Mouse (Mus musculus) kidney, postnatal 14 days (tissue): ENCODE measurements around the gene Colgalt2.
A peak's percentile ranks its signal among the peaks of the same experiment; 100 is the strongest.

Experiments
- DNase-seq: peaks from one replicate; pipeline ENCODE4 v3.0.0; 2022; ENCODE audit warnings: mixed read lengths

Colgalt2 gene

GRCm38 (mm10) chr1:152496831-152497230 is 97.2 kb downstream of the Colgalt2 start:
- peak; percentile 50 for DNase-seq

- DNase-seq, result peak; percentile 72
Observed at GRCm38 (mm10) chr1:152497581-152497980, 98.0 kb downstream of the Colgalt2 start.

- peak; percentile 59 for DNase-seq
Observed at GRCm38 (mm10) chr1:152499802-152500201, 100.2 kb downstream of the Colgalt2 start.

GRCm38 (mm10) chr1:152506175-152506574 is 106.5 kb downstream of the Colgalt2 start:
- DNase-seq, result no peak

GRCm38 (mm10) chr1:152506726-152507125 is 107.1 kb downstream of the Colgalt2 start:
- no peak for DNase-seq

GRCm38 (mm10) chr1:152508481-152509220 is 109.0 kb downstream of the Colgalt2 start:
- DNase-seq, result no peak

- DNase-seq, result peak; percentile 56
Observed at GRCm38 (mm10) chr1:152511237-152511636, 111.6 kb downstream of the Colgalt2 start.

GRCm38 (mm10) chr1:152514256-152514655 is 114.6 kb downstream of the Colgalt2 start:
- no peak for DNase-seq

GRCm38 (mm10) chr1:152517057-152517570 is 117.5 kb downstream of the Colgalt2 start:
- DNase-seq, result no peak

- no peak for DNase-seq
Observed at GRCm38 (mm10) chr1:152518971-152519370, 119.3 kb downstream of the Colgalt2 start.

GRCm38 (mm10) chr1:152520798-152521575 is 121.4 kb downstream of the Colgalt2 start:
- DNase-seq, result peak; percentile 72

- no peak for DNase-seq
Observed at GRCm38 (mm10) chr1:152522226-152522625, 122.6 kb downstream of the Colgalt2 start.

- no peak for DNase-seq
Observed at GRCm38 (mm10) chr1:152523292-152523691, 123.7 kb downstream of the Colgalt2 start.

GRCm38 (mm10) chr1:152524098-152524892 is 124.7 kb downstream of the Colgalt2 start:
- no peak for DNase-seq

- DNase-seq, result peak; percentile 79
Observed at GRCm38 (mm10) chr1:152524987-152525648, 125.5 kb downstream of the Colgalt2 start.

GRCm38 (mm10) chr1:152526154-152526553 is 126.5 kb downstream of the Colgalt2 start:
- DNase-seq, result no peak

- DNase-seq, result no peak
Observed at GRCm38 (mm10) chr1:152528214-152528613, 128.6 kb downstream of the Colgalt2 start.

- no peak for DNase-seq
Observed at GRCm38 (mm10) chr1:152528778-152529177, 129.1 kb downstream of the Colgalt2 start.

GRCm38 (mm10) chr1:152531498-152531897 is 131.9 kb downstream of the Colgalt2 start:
- peak; percentile 68 for DNase-seq

- DNase-seq, result peak; percentile 37
Observed at GRCm38 (mm10) chr1:152534531-152534930, 134.9 kb downstream of the Colgalt2 start.

- no peak for DNase-seq
Observed at GRCm38 (mm10) chr1:152536416-152537018, 136.9 kb downstream of the Colgalt2 start.

GRCm38 (mm10) chr1:152537186-152537585 is 137.6 kb downstream of the Colgalt2 start:
- no peak for DNase-seq
